Mouse (Mus musculus): Measurements from ENCODE around the gene Spata31d1b. TPM values are rescaled to one million over a fixed set of nuclear protein-coding genes. Genes with fewer than 3 reads are reported as not detected.
A peak's percentile ranks its signal among the peaks of the same experiment; 100 is the strongest.
"Not testable (repeated sequence)": the region's sequence is repeated elsewhere in the genome, so short reads cannot be mapped to it uniquely, and the experiment has no call there.

Gene Spata31d1b
- total RNA-seq, 1 experiment from 2014 or later = not detected

DNA sequence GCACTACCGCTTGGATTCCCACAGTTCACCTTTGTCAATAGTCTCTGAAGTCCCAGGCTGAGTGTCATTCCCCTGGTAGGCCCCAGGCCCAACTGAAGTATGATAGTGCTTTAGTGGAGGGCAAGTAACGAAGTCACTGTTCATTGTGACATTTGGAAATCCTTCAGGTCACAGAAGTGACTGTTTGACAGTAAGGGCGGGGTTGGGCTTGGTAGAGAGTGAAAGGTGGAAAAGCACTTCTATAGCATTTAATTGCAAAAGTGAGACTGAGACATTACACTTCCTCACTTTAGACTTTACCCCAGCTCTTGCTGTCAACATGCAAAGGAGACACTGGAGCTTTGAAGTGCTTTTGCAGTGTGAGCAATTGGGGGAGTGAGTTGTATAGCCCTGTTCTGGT is 18.1 kb upstream of the Spata31d1b start, which contains the start of gene 4921517D22Rik:
Gene 4921517D22Rik (minus strand): TSS at position 101 of the 400 bp plus-strand sequence.
- no peak for DNase-seq

- no peak for DNase-seq
Measured at GRCm38 (mm10) chr13:59695781-59696180, 16.3 kb upstream of the Spata31d1b start.

- no peak for DNase-seq
Measured at GRCm38 (mm10) chr13:59699131-59699530, 13.0 kb upstream of the Spata31d1b start.

DNA sequence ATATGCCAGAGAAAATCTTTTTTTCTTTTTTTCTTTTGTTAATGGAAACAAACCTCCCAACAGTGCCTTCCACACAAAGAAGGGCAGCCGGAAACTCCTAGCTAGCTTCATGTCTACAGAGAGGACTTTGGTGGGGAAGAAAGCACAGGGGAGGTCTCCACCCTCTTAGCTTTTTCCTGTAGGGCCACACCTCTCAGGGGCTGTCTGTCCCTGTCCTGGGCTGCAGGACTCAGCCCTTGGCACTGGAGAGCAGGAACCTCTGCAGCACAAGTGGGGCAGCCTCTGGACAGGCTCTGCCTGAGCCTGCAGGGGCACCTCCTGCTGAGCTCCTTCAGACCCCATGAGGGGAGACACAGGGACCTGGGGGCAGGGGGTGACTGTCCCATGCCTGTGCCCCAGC is 11.9 kb upstream of the Spata31d1b start:
- DNase-seq = not testable (repeated sequence)

GRCm38 (mm10) chr13:59703514-59703913 is 8.6 kb upstream of the Spata31d1b start:
- no peak for DNase-seq

DNA sequence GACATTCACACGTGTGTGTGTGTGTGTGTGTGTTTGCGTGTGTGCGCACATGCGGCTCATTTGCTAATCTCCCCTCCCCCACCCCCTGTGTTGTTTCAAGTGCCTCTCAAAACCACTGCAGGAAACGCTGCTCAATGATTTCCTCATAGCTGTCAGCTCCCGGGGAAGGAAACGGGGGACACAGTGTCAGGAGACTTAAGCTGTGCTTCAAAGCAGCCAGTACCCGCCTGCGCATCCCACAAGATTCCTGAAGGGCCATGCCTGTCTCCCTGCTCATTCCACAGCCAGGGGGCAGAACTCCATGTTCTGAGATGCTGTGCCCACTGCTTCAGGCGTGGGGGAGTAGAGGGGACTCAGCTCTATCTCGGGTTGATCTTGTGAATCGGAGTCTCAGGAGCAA is 7.5 kb upstream of the Spata31d1b start:
- no peak for DNase-seq

DNA sequence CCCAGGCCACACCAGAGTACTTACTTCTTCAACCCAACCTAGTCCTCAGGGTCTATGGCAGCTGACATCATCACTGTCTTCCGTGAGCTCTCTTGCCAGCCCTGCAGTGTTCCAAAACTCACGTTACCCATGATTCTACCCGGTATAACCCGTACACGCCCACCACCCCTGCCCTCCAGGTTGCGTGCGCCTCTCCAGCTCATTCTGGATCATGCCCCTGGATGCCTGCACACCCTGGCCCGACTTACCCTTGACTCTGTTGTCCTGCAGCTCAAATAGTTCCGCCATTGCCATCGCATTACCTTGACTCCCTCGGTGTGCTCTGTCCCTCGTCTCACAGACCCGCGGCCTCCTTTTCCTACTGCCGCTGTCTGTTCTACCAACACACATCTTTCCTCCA is 1.9 kb upstream of the Spata31d1b start, which contains the start of gene Spata31d1a:
Gene Spata31d1a (minus strand): TSS at position 101 of the 400 bp plus-strand sequence.
- no peak for DNase-seq

DNA sequence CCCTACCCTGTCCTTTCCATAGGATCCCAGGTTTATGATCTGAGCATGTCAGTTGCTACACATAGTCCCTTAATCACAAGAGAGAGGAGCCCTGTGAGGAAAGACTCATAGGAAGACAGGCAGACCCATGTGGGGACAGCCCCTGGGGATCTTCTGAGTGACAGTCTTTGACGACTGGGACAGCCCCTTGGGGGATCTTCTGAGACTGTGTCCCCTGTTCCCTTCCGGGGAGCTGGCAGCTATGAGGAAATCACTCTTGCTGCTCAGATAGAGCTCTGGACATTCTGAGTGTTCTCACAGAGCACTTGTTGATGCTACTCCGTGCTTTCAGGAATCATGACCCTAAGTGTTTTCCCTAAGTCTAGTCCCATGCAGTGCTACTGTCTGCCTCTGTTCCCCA is 1.6 kb downstream of the Spata31d1b start:
- no peak for DNase-seq

DNA sequence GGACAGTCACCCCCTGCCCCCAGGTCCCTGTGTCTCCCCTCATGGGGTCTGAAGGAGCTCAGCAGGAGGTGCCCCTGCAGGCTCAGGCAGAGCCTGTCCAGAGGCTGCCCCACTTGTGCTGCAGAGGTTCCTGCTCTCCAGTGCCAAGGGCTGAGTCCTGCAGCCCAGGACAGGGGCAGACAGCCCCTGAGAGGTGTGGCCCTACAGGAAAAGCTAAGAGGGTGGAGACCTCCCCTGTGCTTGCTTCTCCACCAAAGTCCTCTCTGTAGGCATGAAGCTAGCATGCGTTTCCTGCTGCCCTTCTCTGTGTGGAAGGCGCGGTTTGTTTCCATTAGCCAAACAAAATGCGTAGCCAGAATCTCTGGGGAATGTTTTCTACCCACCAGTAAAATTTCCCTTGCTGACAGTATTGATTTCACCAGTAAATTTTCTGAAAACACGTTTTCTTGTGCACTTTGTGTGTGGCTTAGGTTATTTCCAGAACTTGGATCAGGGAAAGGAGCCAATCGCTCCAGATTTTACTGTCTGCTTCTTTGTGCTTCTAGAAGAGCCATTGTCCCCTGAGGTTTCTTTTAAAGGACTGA is 6.9 kb downstream of the Spata31d1b start:
- DNase-seq = not testable (repeated sequence)

DNA sequence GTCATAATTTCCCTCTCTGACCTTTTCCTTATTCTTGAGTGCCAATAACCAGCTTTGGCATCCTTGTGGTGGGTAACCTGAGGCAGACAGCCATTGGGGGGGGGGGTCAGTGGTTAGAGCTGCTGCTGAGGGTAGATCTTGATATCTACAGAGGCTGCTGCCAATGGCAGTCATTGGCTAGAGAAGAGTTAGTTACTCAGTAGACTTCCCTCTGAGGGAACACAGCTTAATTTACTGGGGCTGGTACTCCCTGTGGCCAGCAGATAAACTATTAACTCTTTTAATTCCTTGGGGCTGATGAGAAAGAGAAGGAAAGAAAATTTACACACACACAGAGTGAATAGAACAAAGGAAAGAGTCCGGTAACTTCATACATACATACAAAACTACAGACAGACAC is 7.4 kb downstream of the Spata31d1b start:
- DNase-seq = no peak

GRCm38 (mm10) chr13:59722089-59722488 is 10.0 kb downstream of the Spata31d1b start:
- not testable (repeated sequence) for DNase-seq

DNA sequence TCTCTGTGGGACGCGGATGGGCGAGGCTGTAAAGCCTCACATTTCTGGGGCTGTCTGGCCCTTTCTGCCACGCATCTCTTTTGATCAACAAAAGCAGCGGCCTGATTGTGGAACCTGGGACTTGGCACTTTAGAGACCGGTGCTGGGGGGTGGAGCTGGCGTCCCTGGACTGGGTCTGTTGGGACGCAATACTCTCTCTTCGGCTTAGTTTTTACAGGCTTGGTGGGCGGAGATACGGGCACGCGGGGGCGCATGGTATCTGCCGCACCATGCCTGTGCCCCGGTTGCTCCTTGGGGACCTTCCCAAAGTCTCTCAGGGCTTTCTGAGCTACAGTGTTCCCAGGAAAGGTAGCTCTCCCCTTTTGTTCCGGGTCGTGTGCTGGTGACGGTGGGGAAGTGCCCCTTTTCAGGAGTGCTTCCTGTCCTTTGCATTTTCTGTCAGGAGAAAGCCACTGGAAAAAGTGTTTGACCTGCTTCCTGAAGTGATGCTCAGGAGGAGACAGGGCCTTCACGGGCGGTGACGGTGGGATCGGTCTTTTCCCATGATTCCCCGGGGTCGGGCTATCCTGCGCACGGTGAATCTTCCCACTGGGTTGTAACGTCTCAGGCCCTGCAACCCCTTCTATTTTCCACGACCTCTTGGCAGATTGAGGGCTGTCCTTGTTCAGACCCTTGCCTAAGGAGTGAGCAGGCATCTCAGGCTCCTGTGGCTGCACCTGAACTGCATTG is 14.2 kb downstream of the Spata31d1b start:
- no peak for DNase-seq

DNA sequence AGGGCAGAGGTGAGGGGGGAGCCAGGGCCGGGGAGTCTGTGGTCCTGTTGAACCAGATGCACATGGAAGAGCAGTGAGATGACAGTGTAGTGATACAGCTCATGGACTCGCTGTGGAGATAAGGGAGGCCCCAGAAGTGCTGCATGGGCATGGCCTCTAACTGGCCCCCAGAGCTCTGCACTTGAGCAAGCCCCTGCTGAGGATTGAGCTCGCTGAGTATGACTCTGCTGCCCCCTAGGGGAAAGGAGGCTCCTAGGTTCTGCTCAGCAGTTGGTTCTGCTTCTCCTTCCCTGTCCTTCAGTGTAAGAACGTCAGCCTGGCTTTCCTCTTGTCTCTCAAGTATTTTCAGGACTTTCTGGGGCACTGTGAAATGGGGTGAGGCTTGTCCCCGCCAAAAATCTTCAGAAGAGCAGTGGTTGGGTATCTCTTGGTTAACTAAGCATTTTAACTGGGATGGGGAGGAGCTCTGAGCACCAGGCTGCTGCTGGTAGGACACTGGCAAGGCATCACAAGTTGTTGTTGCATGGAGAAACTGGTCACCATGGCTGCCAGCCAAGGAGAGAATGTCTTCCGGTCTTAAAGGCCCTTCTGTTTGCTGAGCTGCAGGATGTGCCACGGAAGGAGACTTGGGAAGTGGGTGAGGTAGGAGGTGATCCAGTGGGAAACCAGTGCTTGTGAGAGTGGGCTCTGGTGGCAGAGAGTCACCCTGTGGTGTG is 16.5 kb downstream of the Spata31d1b start:
- DNase-seq = peak; percentile 72

- no peak for DNase-seq
Measured at GRCm38 (mm10) chr13:59731652-59732051, 19.6 kb downstream of the Spata31d1b start, which contains the start of gene Spata31d1d. Gene Spata31d1d, minus strand, starts transcription at chr13:59731752.

DNA sequence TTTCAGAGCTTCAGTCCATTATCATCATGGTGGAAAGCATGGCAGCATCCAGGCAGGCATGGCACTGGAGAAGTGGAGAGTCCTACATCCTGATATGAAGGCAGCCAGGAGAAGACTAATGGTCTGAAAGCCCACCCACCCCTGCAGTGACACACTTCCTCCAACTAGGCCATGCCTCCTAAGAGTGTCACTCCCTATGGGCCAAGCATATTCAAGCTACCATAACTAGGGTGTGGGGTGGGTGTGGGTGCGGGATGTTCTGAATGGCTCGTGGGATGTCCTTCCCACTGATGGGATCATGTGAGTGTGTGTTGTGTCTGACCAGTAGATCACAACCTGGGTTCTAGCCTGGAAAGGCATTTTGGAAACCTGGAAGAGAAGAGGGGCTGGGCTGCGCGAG is 21.9 kb downstream of the Spata31d1b start:
- DNase-seq = no peak

DNA sequence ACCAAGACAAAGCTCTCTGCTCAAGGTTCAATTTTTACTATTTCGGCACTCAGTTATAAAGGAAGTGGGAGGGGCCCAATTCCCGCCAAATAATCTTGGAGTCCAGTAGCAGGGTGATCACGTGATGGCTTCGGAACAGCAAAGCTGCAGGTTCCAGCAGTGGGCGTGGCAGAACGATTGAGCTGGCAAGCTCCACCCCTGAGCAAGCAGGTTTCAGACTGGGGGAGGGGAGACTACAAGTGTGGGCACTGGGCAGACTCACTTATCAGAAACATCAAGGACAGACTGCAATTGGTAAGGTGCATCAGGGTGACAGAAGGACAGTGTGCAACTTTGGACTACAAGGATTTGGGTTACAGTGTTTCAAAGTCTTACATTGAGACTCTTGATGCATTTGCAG is 22.3 kb downstream of the Spata31d1b start:
- not testable (repeated sequence) for DNase-seq

- DNase-seq = no peak
Measured at GRCm38 (mm10) chr13:59735190-59735589, 23.1 kb downstream of the Spata31d1b start.

- no peak for DNase-seq
Measured at GRCm38 (mm10) chr13:59738455-59738854, 26.4 kb downstream of the Spata31d1b start.

DNA sequence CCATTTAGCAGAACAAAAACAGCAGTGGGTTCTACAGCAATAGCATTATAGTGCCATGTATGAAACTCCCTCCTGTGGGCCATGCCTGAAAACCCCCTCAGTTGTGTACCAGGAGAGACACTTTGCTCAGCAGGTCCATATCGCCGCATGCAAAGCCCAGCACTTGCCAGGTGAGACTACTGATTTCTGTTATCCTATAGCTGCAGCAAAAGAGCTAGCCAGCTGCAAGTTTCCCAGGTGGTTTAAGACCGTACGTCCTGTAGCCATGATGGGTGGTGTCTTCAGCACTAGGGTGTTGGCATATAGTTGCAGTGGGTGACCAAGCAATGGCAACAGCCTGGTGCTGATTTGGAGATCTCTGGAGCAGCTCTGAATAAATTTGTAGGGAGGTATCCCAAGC is 27.3 kb downstream of the Spata31d1b start:
- no peak for DNase-seq

DNA sequence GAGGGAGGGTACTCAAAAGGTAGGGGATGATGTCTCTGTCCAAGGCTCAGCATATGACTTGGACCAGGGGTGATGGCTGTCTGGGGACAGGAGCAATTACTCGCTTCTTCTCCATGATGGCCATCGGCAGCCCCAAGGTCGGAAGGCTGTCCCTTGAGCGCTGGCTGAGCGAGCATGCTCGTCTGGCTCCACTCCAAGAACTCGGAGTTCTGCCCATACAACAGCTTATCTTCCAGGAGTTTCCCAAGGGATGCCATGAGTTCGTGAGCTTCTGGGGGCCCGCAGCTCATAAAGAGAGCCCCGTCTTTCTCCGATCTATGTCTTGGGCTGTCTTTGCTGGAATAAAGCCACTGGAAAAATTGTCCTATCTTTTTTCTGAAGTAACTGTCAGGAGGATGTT is 29.0 kb downstream of the Spata31d1b start:
- DNase-seq = peak; percentile 62

- no peak for DNase-seq
Measured at GRCm38 (mm10) chr13:59741697-59742096, 29.6 kb downstream of the Spata31d1b start.

DNA sequence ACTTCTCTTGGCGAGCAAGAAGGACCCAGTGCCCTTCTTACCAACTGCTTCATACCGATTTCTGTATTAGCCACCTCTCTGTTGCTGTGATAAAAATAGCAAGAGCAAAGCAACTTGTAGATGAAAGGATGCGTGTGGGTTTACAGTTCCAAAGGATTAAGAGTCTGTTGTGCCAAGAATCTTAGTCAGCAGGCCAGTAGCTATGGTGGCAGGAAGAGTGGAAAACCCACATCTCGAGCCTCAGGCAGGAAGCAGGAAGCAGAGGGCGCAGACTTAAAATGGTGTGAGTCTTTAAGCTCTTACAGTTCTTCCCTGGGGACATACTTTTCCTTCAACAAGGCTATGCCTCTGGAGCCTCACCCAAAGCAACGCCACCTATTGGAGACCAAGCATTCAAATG is 33.4 kb downstream of the Spata31d1b start:
- no peak for DNase-seq

DNA sequence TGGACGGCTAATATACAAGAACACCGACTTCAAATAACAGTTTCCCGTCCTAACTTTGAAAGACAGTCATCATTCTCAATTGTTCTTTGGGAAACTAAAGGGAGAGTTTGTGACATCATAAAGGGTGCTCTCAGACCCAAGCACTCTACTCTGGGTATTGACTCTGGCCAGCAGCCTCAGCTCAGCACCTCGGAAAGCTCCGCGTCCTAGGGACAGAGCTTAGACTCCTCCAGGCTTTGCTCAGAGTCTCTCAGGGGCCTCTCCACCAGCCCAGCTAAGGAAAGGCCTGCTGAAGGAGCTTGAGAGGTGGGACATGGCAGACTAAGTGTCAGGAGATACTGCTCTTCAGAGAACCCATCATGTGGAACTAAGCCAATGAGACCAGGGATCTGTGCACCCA is 34.1 kb downstream of the Spata31d1b start:
- DNase-seq = no peak

Measured in adrenal gland, postnatal 25 days (tissue).